Mouse (Mus musculus) spleen, postnatal 4 days (tissue): ENCODE results near the gene Ccdc127.

ENCODE experiments used
- DNase-seq, 2 experiments: peaks; one replicate each; pipeline ENCODE4 v3.0.0; 2022; ENCODE audit warnings: low spot score in 2 of 2

Ccdc127 gene

GRCm38 (mm10) chr13:74349566-74350434, at the start of gene Ccdc127, which contains the start of gene Sdha:
TSS of gene Ccdc127 (plus strand) at chr13:74350309.
TSS of gene Sdha (minus strand) at chr13:74350280.
- DNase-seq = peak; percentile 95 to 99

GRCm38 (mm10) chr13:74300925-74301606, 49.0 kb upstream of the Ccdc127 start:
- DNase-seq = peak; percentile 39 to 74

- DNase-seq = no peak
These were observed 48.5 kb upstream of the Ccdc127 start for GRCm38 (mm10) chr13:74301607-74301984.

- DNase-seq = no peak
These were observed 47.8 kb upstream of the Ccdc127 start for GRCm38 (mm10) chr13:74302050-74303037.

GRCm38 (mm10) chr13:74305380-74305779, 44.7 kb upstream of the Ccdc127 start:
- DNase-seq = no peak

- no peak for DNase-seq
These were observed 44.3 kb upstream of the Ccdc127 start for GRCm38 (mm10) chr13:74305780-74306179.

- no peak for DNase-seq
These were observed 35.5 kb upstream of the Ccdc127 start for GRCm38 (mm10) chr13:74314616-74315015.

GRCm38 (mm10) chr13:74316386-74316785, 33.7 kb upstream of the Ccdc127 start:
- no peak for DNase-seq

GRCm38 (mm10) chr13:74316789-74317169, 33.3 kb upstream of the Ccdc127 start:
- no peak for DNase-seq

GRCm38 (mm10) chr13:74317170-74317849, 32.8 kb upstream of the Ccdc127 start, which contains the start of gene Pdcd6:
TSS of gene Pdcd6 (minus strand) at chr13:74317580.
- DNase-seq = peak; percentile 88 to 90

- DNase-seq = no peak
These were observed 20.8 kb upstream of the Ccdc127 start for GRCm38 (mm10) chr13:74329321-74329720.

GRCm38 (mm10) chr13:74341036-74341435, 9.1 kb upstream of the Ccdc127 start:
- DNase-seq = peak in 1 of 2 experiments; percentile 24

- no peak for DNase-seq
These were observed 362 bp downstream of the Ccdc127 start for GRCm38 (mm10) chr13:74350435-74350906.

GRCm38 (mm10) chr13:74356491-74356890, 6.4 kb downstream of the Ccdc127 start:
- DNase-seq = no peak

GRCm38 (mm10) chr13:74362218-74362617, 12.1 kb downstream of the Ccdc127 start:
- DNase-seq = no peak

- no peak for DNase-seq
These were observed 13.2 kb downstream of the Ccdc127 start for GRCm38 (mm10) chr13:74363176-74363858.

- no peak for DNase-seq
These were observed 13.7 kb downstream of the Ccdc127 start, which contains the start of gene Lrrc14b for GRCm38 (mm10) chr13:74363859-74364235. TSS of gene Lrrc14b (minus strand) at chr13:74364005.

- DNase-seq = no peak
These were observed 31.6 kb downstream of the Ccdc127 start for GRCm38 (mm10) chr13:74381533-74382276.

- no peak for DNase-seq
These were observed 32.2 kb downstream of the Ccdc127 start for GRCm38 (mm10) chr13:74382289-74382688.
